Mouse (Mus musculus) lung, postnatal 36 days (tissue): ENCODE measurements at regions not wholly inside any gene's neighbourhood (a gene's known extent, or its start where the extent isn't known, plus 50 kb on each side); places are given as distances from the start of the nearest gene placed in this dataset.

Source experiments
- DNase-seq: peaks from one replicate; pipeline ENCODE4 v3.0.0; 2022; ENCODE audit warnings: mixed read lengths

DNA sequence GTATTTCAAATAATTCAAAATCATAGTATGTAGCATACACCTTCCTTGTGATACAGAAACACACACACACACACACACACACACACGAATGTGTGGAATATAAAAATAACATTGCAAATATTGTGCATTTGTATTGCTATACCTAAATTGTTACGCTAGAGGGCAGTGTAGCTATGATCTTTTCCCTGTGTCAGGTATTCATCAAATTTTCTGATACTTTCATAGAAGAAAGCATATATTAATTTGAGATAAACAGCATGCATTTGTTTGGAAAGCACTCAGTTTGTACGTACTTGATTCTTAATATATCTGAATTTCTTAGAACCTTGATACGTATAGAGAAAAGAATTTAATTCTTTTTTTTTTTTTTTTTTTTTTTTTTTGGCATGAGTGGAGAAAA lies 1700.9 kb upstream of the Sel1l start:
- DNase-seq: peak; percentile 2

DNA sequence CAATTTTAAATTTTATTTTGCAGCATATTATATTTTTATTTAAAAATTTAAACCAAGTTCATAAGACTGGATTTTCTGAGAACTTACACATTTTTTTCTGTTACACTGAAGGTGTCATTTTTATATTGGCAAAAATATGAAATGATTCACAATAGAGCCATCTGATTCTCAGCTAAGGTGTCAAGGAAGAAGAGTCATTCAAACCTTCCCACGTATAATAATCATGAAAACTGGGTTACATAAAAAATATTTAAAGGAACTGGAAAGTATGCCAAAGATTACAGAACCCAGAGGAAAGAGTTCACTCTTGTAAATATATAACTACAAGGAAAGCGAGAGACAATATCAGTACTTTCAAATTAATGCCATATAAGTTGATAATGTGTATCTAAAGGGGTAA lies 1674.5 kb upstream of the Sel1l start:
- no peak for DNase-seq

DNA sequence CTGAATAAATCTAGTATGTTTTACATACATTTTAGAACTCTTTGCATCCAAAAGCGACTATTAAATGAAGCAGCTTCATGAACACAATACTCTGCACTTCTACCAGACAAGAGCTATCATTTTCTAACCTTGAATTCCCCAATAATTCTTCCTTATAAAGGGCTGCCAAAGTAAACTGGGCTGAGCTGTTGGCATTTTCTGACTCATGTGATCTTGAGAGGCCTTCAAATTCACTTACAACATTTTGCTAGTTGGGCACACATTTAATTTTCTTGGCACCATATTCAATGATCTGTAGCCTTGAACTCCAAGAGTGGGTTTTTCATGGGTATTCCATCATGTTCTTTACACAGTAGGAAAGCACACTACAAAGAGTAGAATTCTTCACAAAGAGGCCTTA lies 1637.4 kb upstream of the Sel1l start:
- DNase-seq: no peak

DNA sequence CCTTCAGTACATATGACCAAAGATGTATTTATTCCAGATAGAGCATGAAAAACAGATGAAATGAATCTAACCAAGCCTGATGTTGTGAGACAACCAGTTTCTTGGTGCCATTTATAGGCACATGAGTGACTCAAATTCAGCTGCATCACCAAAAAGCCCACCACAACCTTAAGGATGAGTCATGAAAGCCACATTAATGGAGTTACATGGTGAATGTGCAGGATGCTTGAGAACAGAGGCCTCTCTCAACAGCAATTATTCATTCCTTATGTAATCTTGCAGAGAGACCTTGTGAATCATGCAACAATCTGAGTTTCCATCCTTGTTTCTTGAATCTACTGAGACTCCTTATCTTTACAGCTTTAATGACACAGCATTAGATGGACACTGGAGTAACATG lies 1613.1 kb upstream of the Sel1l start:
- DNase-seq: no peak

DNA sequence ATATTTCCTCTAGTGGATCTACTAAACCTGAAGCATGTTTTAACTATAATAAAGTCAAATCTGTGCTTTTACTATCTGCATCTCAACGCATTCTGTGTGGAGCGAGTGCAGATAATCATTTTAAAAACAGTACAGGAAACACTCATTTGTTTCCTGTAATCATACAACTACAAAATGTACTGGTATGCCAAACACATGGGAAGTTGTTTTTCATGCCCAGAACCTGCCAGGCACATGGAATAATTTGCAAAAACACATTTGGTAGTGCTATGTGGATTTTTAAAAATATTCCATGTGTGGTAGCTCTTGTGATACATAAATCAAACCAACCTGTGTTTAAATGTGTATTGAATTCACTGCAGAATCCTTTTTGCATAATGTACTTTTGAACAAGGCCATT lies 1600.5 kb upstream of the Sel1l start:
- no peak for DNase-seq

DNA sequence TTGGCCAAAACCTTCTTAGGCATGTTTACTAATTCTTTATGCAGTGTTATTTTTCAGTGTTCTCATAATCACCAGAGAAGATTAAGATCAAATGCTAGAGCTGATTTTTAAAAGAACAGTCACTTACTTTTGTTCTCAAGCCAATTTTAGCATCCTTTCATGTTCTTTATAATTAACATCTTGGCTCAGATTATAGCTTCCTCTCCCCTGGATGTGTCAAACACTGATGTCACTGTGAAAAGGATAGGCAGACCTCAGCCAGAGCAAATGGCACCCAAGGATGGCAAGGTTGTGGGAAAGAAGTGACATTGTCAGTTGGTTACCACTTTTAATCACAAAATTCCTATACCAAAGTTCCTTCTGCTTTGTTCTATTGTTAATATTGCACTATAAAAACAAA lies 1580.3 kb upstream of the Sel1l start:
- DNase-seq: no peak

DNA sequence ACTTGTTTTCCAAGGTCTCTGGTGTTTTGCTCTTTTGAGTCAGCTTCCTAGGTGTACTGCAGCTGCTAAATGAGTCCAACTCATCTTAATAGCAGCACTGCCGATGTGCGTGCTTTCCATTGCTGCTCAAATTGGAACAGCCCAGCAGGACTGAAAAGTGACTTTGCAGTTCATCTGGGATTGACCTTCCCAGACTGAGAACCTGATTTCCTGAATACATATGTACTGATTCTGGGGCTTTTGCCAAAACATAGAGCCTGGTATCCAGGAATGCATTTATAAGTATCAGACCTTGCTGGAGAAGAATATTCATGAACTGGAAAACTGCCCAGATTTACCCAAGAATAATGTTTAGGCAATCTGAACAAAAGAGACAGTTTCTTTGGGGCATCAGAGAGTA lies 1579.0 kb upstream of the Sel1l start:
- DNase-seq: no peak

DNA sequence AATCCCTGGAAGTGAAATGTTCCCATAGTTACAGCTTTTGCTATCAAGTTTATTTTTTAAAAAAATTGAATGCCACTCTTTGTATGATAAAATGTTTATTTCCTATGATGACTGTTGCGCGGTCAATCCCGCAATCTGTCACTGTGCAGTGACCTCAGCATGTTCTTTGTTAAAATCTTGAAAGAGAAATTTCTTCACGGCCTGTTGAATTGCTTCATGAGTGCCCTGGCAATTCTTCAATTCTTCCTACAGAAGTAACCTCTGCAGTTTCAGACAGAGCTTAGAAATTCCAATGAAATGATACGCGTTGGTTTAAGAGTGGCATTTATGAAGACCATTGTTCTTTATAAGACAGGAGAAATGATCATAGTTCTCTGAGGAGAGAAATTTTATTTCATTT lies 1567.4 kb upstream of the Sel1l start:
- no peak for DNase-seq

DNA sequence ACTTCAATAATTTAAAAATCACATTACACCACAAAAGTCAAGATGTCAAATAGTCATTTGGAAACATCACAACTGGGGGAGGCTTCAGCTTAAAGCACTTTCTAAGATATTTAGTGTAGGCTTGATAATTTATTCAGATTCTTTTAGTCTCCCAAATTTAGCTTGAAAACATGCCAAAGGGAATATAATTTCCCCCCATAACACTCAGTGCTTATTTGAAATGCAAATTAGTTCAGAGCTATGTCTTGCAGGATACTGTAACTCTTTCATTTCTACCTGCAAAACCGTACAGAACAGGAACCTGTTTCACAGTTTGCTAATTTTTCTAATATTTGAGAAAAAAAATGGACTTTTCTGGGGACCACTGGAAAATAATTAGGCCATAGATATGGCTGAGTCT lies 1566.8 kb upstream of the Sel1l start:
- no peak for DNase-seq

DNA sequence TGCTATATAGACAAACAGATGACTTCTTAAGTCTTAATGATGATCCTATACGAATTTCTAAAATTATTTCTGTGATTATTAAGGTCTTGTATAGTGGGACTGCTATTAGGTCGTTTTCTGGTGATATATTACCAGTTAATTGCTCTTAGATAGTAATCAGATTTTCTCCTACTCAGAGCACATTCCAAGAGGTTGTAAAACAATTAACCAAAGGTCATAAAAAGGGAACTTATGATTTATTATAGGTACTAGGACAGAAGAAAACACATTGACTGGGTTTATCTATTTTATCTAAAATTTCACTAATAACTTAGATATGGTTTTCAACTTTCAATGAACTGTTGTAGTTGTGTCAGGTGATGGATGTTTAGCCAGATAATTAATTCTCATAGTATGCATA lies 1536.6 kb upstream of the Sel1l start:
- DNase-seq: no peak

DNA sequence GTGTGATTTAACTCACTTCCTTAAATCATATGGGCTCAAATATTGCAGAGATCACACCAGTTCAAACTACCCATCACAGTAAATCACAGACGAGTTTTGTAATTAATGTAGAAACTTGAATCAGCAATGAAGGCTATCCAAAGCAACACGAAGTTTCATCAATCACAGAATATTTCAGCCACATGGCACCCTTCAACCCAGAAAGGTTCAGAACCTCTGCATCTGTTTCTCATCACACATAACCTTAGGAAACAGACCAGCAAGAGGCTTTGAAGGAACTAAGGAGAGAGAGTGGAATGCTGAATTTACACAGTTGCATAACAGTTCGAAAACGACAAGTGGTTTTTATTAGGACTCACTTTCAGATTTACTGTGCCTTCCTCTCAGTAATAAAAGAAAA lies 1494.0 kb upstream of the Sel1l start:
- DNase-seq: no peak

DNA sequence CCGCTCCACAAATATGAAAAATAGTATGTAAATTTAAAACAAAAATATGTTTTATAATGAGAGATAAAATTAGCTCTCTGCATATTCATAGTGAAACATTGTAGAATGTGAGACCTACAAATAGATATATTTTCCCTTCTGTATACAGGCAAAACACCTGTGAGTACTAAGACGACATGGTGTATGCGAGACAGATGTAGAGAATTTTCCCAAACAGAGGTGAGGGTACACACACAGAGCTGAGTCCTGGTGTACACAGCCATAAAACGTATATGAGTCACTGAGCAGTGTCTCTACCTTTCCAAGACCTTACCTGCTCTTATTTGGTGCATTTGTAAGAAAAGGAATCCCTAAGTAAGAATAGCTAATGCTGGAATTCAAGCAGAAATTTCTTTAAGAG lies 1493.6 kb upstream of the Sel1l start:
- no peak for DNase-seq

DNA sequence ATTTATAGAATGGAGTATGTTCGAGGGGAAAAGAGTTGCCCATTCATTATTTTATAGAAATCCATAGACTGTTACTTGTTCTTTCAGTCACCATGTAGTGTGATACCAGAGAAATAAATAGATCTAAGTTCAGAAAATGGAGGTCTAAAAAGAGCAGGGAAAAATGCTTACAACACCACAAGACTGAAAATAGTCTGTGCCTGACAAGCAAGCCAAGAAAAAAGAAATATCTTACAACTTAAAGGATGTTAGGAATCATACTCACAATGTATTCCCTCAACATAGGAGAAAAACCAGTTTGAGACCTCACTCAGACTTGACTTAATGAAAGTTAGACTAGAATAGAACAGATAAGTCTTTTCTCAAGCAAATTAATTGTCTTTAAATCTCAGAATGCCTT lies 1486.6 kb upstream of the Sel1l start:
- DNase-seq: no peak

DNA sequence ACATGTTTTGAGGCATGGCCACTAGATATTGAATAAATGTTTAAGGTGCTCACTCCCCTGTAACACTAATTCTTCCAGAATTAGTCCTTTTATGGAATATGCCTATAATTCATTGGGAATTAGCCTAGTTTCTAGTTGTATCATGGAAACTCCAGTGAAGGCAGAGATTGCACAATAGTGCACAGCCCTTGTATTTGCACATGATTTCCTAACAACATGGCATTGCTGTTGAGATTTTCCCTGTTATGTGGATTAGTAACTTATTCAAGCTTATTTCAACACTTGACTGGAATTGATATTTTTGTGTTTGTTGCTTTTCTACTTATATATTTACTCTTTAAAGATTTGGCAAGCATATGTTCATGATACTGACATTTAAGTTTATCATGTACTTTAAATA lies 1463.3 kb upstream of the Sel1l start:
- DNase-seq: peak; percentile 38

DNA sequence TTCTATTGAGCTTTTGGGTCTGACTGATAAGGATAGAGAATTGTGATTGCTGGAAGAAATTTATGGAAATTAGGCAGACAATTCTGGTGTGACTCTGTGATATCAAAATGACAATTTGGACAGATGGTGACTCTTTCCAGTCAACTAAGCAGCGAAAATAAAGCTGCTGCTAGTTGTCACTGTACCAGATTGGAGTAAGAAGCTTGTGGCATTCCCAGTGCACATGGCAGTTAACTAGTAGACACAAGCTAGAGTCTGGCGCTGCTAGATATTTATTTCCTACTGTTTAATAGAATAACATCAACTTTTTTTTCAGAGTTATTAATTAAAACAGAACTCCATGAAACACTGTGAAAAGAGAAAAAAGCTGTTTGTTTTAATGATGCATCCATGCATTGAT lies 1432.9 kb upstream of the Sel1l start:
- no peak for DNase-seq

DNA sequence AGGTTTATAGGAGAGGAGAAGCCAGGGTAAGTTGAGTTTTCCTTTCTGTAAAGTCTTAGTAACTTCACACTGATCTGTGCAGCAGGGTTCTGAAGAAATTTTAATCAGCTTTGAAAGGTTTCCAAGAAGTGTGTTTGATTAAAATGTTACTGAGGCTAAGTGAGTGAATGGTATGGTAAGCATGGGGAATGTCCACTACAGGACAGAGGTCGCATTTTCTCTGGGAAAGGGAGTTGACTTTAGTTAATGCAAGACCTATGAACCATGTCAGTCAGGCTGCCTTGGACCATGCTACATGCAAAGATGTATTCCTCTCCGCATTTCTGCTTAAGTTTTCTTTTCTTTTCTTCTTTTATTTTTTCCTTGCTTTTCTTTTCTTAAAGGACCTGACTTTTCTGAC lies 1424.7 kb upstream of the Sel1l start:
- no peak for DNase-seq

DNA sequence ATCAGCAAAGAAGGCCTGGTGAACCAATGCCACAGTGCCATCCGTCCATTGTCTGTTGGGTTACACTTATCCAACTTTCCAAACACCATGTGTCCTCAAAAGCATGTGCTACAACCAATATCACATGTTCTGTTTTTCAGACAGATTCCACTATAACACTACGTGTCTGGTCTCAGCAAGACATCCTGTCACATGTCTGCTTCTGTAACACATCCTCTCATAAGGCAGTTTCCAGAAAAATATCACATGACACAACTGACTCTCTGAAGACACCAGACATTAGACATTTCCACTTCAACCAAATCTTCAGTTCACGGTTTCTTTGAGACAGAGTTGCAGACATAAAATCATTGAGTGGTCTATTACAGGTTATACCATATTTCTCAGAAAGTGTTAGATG lies 1381.3 kb upstream of the Sel1l start:
- DNase-seq: no peak

DNA sequence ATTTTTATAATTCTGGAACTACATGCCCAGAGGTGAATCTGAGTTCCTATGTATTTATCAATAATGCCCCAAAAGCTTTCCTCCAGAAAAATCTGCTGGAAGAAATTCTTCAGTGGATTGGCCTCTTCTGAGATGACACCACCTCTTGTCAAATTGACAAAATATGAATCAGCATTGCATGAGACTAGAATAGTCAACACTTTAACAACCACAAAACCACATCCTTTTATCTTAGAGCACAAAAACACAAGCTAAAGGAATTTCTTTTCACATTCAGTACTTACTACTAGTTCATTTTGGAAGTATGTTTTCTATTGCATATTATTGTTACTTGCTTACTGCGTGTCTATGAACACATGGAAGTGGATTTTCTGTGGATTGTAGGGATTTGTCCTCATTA lies 1377.9 kb upstream of the Sel1l start:
- no peak for DNase-seq

DNA sequence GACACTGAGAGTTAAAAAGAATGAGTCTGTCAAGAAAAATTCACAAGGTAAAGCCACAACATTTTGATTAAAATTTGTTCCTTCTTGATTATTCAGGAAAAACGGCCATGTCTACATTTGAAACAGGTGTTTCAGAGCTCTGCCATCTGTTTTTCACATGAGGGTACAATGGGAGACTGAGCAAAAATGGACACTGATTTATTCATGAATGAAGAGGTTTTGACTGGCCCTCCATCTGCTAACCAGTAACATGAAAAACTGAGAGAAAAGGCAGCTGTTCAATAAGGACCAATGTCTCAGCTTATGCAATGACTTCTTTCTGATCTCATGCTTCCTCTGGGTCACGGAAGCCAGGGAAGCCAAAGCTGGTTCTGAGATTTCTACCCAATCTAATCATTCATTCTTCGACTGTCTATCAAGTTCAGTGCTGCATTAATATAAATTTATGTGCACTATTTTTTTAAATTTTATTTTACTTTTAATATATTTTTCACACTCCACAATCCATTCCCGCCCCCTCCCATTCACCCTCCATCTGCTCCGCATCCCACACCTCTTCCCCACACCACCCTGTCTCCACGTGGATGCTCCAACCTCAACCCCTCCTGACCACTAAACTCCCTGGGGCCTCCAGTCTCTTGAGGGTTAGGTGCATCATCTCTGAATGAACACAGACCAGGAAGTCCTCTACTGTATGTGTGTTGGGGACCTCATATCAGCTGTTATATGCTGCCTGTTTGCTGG lies 1372.4 kb upstream of the Sel1l start:
- no peak for DNase-seq

DNA sequence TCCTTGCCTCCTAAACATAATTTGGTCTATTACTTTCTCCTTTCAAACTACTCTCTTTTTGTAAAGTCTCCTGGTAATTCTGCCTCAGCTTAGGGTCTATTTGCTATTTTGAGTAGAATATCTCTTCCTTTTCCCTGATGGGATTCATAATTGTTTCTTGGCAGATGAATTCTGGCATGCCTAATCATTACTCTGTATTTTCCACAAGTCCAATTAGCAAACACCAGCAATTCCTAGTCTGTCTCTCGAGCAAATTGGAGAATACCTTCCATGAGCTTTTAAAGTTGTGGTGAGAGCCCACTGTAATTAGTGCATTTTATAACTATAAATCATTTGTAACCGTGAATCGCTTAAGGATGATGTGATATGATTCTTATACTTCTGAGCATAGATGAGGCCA lies 1358.6 kb upstream of the Sel1l start:
- no peak for DNase-seq

DNA sequence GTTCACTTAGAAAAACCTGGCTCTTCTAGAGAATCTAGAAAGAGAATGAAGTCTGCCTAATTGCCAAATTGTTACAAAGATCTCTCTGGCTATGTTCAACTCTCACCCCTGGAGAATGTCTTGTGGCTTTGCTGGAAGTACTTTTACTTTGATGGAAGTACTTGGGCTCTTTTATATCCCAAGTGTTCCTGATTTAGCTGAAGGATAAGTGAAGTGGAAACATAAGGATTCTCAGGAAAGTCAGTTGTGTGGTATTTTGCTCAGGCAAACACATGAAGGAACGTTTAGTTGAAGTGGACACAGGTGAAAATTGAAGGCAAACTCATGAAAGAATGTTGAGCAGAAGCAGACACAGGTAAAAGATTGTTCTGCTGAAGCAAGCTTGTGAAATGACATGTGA lies 1340.0 kb upstream of the Sel1l start:
- DNase-seq: no peak

DNA sequence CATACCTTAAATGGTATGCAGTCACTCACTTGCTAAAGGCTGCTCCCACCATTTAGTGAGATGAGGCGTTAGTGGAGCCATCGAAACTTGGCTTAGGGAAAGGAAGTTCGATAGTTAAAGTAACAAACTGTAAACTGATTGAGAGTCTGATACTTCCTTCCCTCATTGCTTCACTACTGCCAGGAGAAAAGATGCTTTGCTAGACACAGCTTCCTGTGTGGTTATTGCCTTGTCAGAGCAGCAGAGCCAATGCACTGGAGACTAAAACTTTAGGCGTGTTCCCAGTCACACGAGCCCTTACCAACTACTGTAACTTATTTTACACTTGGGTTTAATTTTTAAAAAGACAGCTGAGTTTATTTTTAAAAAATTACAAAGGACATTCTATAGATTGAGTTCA lies 1324.8 kb upstream of the Sel1l start:
- no peak for DNase-seq

DNA sequence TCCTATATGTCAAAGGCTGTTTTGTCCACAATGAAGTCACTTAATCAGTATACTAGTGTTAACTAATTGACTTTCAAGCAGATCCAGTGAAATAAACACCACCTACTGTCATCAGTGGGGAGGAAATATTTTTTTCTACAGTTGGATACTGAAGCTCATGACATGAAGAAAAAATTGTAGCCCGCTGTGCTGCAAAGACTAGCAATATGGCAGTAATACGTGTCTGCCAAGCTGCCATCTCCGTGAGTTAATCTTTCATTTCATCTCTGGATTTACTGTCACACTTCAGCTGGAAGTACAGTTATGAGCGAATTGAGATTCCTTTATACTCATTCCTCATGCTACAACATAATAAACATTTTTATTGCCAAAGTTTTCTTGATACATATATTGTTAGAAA lies 1311.3 kb upstream of the Sel1l start:
- DNase-seq: no peak

DNA sequence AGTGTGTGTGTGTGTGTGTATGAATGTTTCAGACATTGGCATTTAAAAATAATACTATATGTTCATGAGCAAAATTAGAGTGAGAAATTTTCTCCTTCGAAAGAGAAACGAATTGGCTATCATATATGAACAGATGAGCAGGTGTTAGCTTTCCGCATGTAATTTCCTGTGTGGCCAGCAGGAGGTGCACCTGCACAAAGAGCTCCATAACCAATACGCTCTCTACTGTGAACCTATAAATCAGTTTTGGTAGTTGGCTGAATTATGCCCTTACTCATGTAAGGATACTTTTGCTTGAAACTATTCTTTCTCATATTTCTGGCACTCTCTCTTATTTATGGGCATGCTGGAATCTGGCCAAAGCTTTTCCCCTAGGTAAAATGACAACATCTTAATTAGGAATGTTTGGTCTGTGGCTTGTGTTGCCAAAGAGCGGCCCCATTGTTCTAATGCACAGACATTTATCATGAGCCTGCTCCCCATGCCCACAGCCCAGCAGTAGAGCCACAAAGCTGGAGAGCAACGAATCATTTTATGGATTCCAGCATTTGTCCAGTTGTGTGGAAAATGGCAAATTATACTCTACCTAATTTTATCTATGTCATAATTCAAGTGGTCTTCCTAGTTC lies 1303.8 kb upstream of the Sel1l start:
- DNase-seq: peak; percentile 54

DNA sequence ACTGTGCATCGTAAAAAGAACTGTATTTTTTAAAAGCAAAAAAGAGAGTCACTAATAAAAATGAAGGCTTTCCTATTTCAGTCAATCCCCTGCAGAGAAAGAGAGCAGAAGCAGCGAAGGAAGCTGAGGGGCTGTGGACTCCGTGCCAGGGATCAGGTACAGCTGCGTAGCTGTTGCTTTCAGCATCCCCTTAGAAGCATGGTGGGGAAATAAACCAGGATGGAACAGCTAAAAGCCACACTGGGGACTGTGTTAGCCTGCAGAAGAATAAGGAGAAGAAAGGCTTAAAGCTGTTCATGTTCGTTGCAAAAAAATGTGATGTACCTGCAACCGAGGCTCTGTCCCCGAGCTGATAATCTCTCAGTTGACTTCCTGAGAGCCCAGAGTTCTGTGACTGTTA lies 1302.6 kb upstream of the Sel1l start:
- DNase-seq: no peak
